Mouse (Mus musculus): ENCODE measurements around the gene Itpr1. TPM values are rescaled to one million over a fixed set of nuclear protein-coding genes. Genes with fewer than 3 reads are reported as not detected.

Gene Itpr1
- polyA plus RNA-seq (2012; rRNA removed) = 4.4 and 9.5 TPM in 2 replicates

- peak; percentile 91 for DNase-seq (ENCODE audit: low read depth, low spot score)
- WGBS = under 1% methylated on average over 27 of the region's 27 CpGs
These were observed at the start of gene Itpr1 for GRCm38 (mm10) chr6:108212881-108213295. Gene Itpr1, plus strand, starts transcription at chr6:108213096.

- 58% methylated on average over 5 of the region's 5 CpGs for WGBS
- DNase-seq (ENCODE audit: low read depth, low spot score) = no peak
These were observed 48.0 kb upstream of the Itpr1 start for GRCm38 (mm10) chr6:108164935-108165334.

GRCm38 (mm10) chr6:108165598-108165997 is 47.3 kb upstream of the Itpr1 start:
- DNase-seq (ENCODE audit: low read depth, low spot score) = no peak
- 74% methylated on average over 2 of the region's 2 CpGs for WGBS

GRCm38 (mm10) chr6:108167946-108168680 is 44.8 kb upstream of the Itpr1 start:
- DNase-seq (ENCODE audit: low read depth, low spot score) = no peak
- 65% methylated on average over 7 of the region's 7 CpGs for WGBS

GRCm38 (mm10) chr6:108168723-108169122 is 44.2 kb upstream of the Itpr1 start:
- no peak for DNase-seq (ENCODE audit: low read depth, low spot score)
- 88% methylated on average over 6 of the region's 6 CpGs for WGBS

GRCm38 (mm10) chr6:108169466-108169865 is 43.4 kb upstream of the Itpr1 start:
- 95% methylated on average over 3 of the region's 3 CpGs for WGBS
- no peak for DNase-seq (ENCODE audit: low read depth, low spot score)

- no peak for DNase-seq (ENCODE audit: low read depth, low spot score)
- 98% methylated on average over 1 of the region's 1 CpGs for WGBS
These were observed 40.7 kb upstream of the Itpr1 start for GRCm38 (mm10) chr6:108172219-108172618.

- WGBS = 95% methylated on average over 3 of the region's 3 CpGs
- no peak for DNase-seq (ENCODE audit: low read depth, low spot score)
These were observed 38.7 kb upstream of the Itpr1 start for GRCm38 (mm10) chr6:108174181-108174580.

- DNase-seq (ENCODE audit: low read depth, low spot score) = no peak
- 88% methylated on average over 2 of the region's 2 CpGs for WGBS
These were observed 33.8 kb upstream of the Itpr1 start for GRCm38 (mm10) chr6:108179087-108179486.

GRCm38 (mm10) chr6:108184847-108185684 is 27.8 kb upstream of the Itpr1 start, which contains the start of gene Sumf1:
Gene Sumf1, minus strand, starts transcription at chr6:108185582.
- 3% methylated on average over 49 of the region's 49 CpGs for WGBS
- DNase-seq (ENCODE audit: low read depth, low spot score) = peak; percentile 67

GRCm38 (mm10) chr6:108185685-108186009 is 27.2 kb upstream of the Itpr1 start:
- no peak for DNase-seq (ENCODE audit: low read depth, low spot score)
- 18% methylated on average over 4 of the region's 4 CpGs for WGBS

- 97% methylated on average over 1 of the region's 1 CpGs for WGBS
- no peak for DNase-seq (ENCODE audit: low read depth, low spot score)
These were observed 22.2 kb upstream of the Itpr1 start for GRCm38 (mm10) chr6:108190690-108191089.

- 30% methylated on average over 4 of the region's 4 CpGs for WGBS
- no peak for DNase-seq (ENCODE audit: low read depth, low spot score)
These were observed 20.3 kb upstream of the Itpr1 start for GRCm38 (mm10) chr6:108192632-108193031.

- DNase-seq (ENCODE audit: low read depth, low spot score) = no peak
- WGBS = 82% methylated on average over 7 of the region's 7 CpGs
These were observed 16.2 kb upstream of the Itpr1 start for GRCm38 (mm10) chr6:108196665-108197064.

- WGBS = 67% methylated on average over 4 of the region's 4 CpGs
These were observed 15.8 kb upstream of the Itpr1 start for GRCm38 (mm10) chr6:108197117-108197516.

GRCm38 (mm10) chr6:108198286-108198685 is 14.6 kb upstream of the Itpr1 start:
- WGBS = 79% methylated on average over 7 of the region's 7 CpGs
- no peak for DNase-seq (ENCODE audit: low read depth, low spot score)

More at GRCm38 (mm10) chr6:108197117-108197516, 15.8 kb upstream of the Itpr1 start:
- DNase-seq (ENCODE audit: low read depth, low spot score) = no peak

- no peak for DNase-seq (ENCODE audit: low read depth, low spot score)
- WGBS = 35% methylated on average over 2 of the region's 2 CpGs
These were observed 8.6 kb upstream of the Itpr1 start for GRCm38 (mm10) chr6:108204322-108204721.

GRCm38 (mm10) chr6:108206145-108206544 is 6.8 kb upstream of the Itpr1 start:
- WGBS = 86% methylated on average over 4 of the region's 4 CpGs
- no peak for DNase-seq (ENCODE audit: low read depth, low spot score)

GRCm38 (mm10) chr6:108206914-108207566 is 5.9 kb upstream of the Itpr1 start:
- DNase-seq (ENCODE audit: low read depth, low spot score) = no peak
- WGBS = 68% methylated on average over 5 of the region's 5 CpGs
